Mouse (Mus musculus): Measurements from ENCODE around the gene Disc1. TPM values are rescaled to one million over a fixed set of nuclear protein-coding genes. Genes with fewer than 3 reads are reported as not detected.

Gene Disc1
- total and polyA plus RNA-seq, 3 experiments = not detected

- dilution Hi-C loops (cut with MboI; ENCODE audit: extremely low pct_ligation_motif_present, extremely low pct_unique_long_range_greater_than_20kb, low sequenced_read_pairs) = no loop called here
- H3K27me3 ChIP-seq (replicated peaks) = no peaks in the 10 kb centered on the region
- H3K4me1 ChIP-seq (ENCODE audit: control insufficient read depth in 1 of 2, insufficient read depth in 2 of 2) = peaks cover 3 to 7% of the 10 kb centered on the region in 2 experiments; a peak in 2 of 4 replicates
- H3K79me2 ChIP-seq (replicated peaks; ENCODE audit: control insufficient read depth, extremely low read depth, insufficient read depth, poor library complexity, severe bottlenecking) = no peaks in the 10 kb centered on the region
- H3K9ac ChIP-seq (ENCODE audit: insufficient read depth, low read depth) = no peak overlapping the region
- peak; percentile 65 for DNase-seq (ENCODE audit: extremely low read depth)
- H3K4me2 ChIP-seq (ENCODE audit: insufficient read depth, low read depth, poor library complexity, severe bottlenecking) = no peak overlapping the region
- no peak overlapping the region for H3K27ac ChIP-seq (ENCODE audit: insufficient read depth, low read depth)
- no peaks in the 10 kb centered on the region for H3K9me3 ChIP-seq (replicated peaks; ENCODE audit: low read length)
- peaks cover 55 to 88% of the 10 kb centered on the region in 2 experiments for H3K36me3 ChIP-seq (replicated peaks in 1 of 2; ENCODE audit: control insufficient read depth in 1 of 2, insufficient read depth in 1 of 2, low read length in 1 of 2)
- in situ Hi-C loops (cut with MboI; ENCODE audit: low pct_ligation_motif_present, low pct_unique_long_range_greater_than_20kb, low sequenced_read_pairs) = no loop called here
- no peak overlapping the region for H3K4me3 ChIP-seq (replicated peaks in 1 of 3; ENCODE audit: low read depth in 2 of 3, low read length in 2 of 3, poor library complexity in 1 of 3)
- TF ChIP-seq POLR2A (IDR thresholded peaks at IDR 0.05; ENCODE audit: low read depth, low read length) = no peak
- TF ChIP-seq RCOR1 (conservative IDR thresholded peaks at IDR 0.05; ENCODE audit: low read depth, low read length) = no peak
- TF ChIP-seq BHLHE40 (IDR thresholded peaks at IDR 0.05; ENCODE audit: low read depth, low read length) = no peak
- TF ChIP-seq CTCF (conservative IDR thresholded peaks at IDR 0.05 in 1 of 2, IDR thresholded peaks at IDR 0.05 in 1 of 2; ENCODE audit: low read depth in 2 of 2, low read length in 2 of 2) = peak; percentile 75 to 79
- no peak for TF ChIP-seq NRF1 (IDR thresholded peaks at IDR 0.05; ENCODE audit: low read depth, low read length)
- peak; percentile 42 for TF ChIP-seq RAD21 (IDR thresholded peaks at IDR 0.05; ENCODE audit: low read depth, low read length)
- TF ChIP-seq SMC3 (IDR thresholded peaks at IDR 0.05; ENCODE audit: low read depth, low read length) = peak; percentile 52
- no peak for TF ChIP-seq IRF4 (IDR thresholded peaks at IDR 0.05; ENCODE audit: low read depth, low read length)
Measured at GRCm38 (mm10) chr8:125034669-125035068, 19.3 kb upstream of the Disc1 start.

GRCm38 (mm10) chr8:125037081-125037480 is 16.9 kb upstream of the Disc1 start:
- Histone ChIP-seq H3K27ac (ENCODE audit: insufficient read depth, low read depth) (no peak overlapping the region), H3K36me3 (replicated peaks in 1 of 2; ENCODE audit: control insufficient read depth in 1 of 2, insufficient read depth in 1 of 2, low read length in 1 of 2) (peaks cover 38 to 79% of the 10 kb centered on the region in 2 experiments), H3K9ac (ENCODE audit: insufficient read depth, low read depth) (no peak overlapping the region), H3K9me3 (replicated peaks; ENCODE audit: low read length) (no peaks in the 10 kb centered on the region), H3K27me3 (replicated peaks) (no peaks in the 10 kb centered on the region), H3K4me3 (replicated peaks in 1 of 3; ENCODE audit: low read depth in 2 of 3, low read length in 2 of 3, poor library complexity in 1 of 3) (no peak overlapping the region), H3K4me1 (ENCODE audit: control insufficient read depth in 1 of 2, insufficient read depth in 2 of 2) (peaks cover 3 to 7% of the 10 kb centered on the region in 2 experiments; a peak in 2 of 4 replicates), H3K4me2 (ENCODE audit: insufficient read depth, low read depth, poor library complexity, severe bottlenecking) (no peak overlapping the region), H3K79me2 (replicated peaks; ENCODE audit: control insufficient read depth, extremely low read depth, insufficient read depth, poor library complexity, severe bottlenecking) (no peaks in the 10 kb centered on the region)
- dilution Hi-C loops (cut with MboI; ENCODE audit: extremely low pct_ligation_motif_present, extremely low pct_unique_long_range_greater_than_20kb, low sequenced_read_pairs) (no loop called here), in situ Hi-C loops (cut with MboI; ENCODE audit: low pct_ligation_motif_present, low pct_unique_long_range_greater_than_20kb, low sequenced_read_pairs) (no loop called here)
- TF ChIP-seq CHD1 (IDR thresholded peaks at IDR 0.05; ENCODE audit: low read depth, low read length) = no peak
- no peak for TF ChIP-seq NRF1 (IDR thresholded peaks at IDR 0.05; ENCODE audit: low read depth, low read length)
- no peak for TF ChIP-seq SIN3A (IDR thresholded peaks at IDR 0.05; ENCODE audit: low read length)
- TF ChIP-seq BHLHE40 (IDR thresholded peaks at IDR 0.05; ENCODE audit: low read depth, low read length) = no peak
- TF ChIP-seq ZNF384 (IDR thresholded peaks at IDR 0.05; ENCODE audit: low read depth, low read length) = no peak
- TF ChIP-seq JUND (conservative IDR thresholded peaks at IDR 0.05; ENCODE audit: low read depth, low read length) = no peak
- TF ChIP-seq MAX (IDR thresholded peaks at IDR 0.05; ENCODE audit: low read length) = no peak
- no peak for TF ChIP-seq ZKSCAN1 (IDR thresholded peaks at IDR 0.05; ENCODE audit: borderline replicate concordance, low read depth, low read length)
- DNase-seq (ENCODE audit: extremely low read depth) = no peak

GRCm38 (mm10) chr8:125038731-125039130 is 15.3 kb upstream of the Disc1 start:
- H3K9me3 ChIP-seq (replicated peaks; ENCODE audit: low read length) = no peaks in the 10 kb centered on the region
- in situ Hi-C loops (cut with MboI; ENCODE audit: low pct_ligation_motif_present, low pct_unique_long_range_greater_than_20kb, low sequenced_read_pairs) (no loop called here), dilution Hi-C loops (cut with MboI; ENCODE audit: extremely low pct_ligation_motif_present, extremely low pct_unique_long_range_greater_than_20kb, low sequenced_read_pairs) (no loop called here)
- no peak overlapping the region for H3K27ac ChIP-seq (ENCODE audit: insufficient read depth, low read depth)
- no peak overlapping the region for H3K4me3 ChIP-seq (replicated peaks in 1 of 3; ENCODE audit: low read depth in 2 of 3, low read length in 2 of 3, poor library complexity in 1 of 3)
- no peak for TF ChIP-seq IRF4 (IDR thresholded peaks at IDR 0.05; ENCODE audit: low read depth, low read length)
- TF ChIP-seq MAX (IDR thresholded peaks at IDR 0.05; ENCODE audit: low read length) = no peak
- no peak for TF ChIP-seq TCF12 (IDR thresholded peaks at IDR 0.05; ENCODE audit: low read depth, low read length)
- no peak for TF ChIP-seq CTCF (conservative IDR thresholded peaks at IDR 0.05 in 1 of 2, IDR thresholded peaks at IDR 0.05 in 1 of 2; ENCODE audit: low read depth in 2 of 2, low read length in 2 of 2)
- TF ChIP-seq SMC3 (IDR thresholded peaks at IDR 0.05; ENCODE audit: low read depth, low read length) = no peak
- no peak for TF ChIP-seq NRF1 (IDR thresholded peaks at IDR 0.05; ENCODE audit: low read depth, low read length)
- no peak overlapping the region for H3K4me2 ChIP-seq (ENCODE audit: insufficient read depth, low read depth, poor library complexity, severe bottlenecking)
- peaks cover 3 to 7% of the 10 kb centered on the region in 2 experiments; a peak in 2 of 4 replicates for H3K4me1 ChIP-seq (ENCODE audit: control insufficient read depth in 1 of 2, insufficient read depth in 2 of 2)
- peaks cover 24 to 68% of the 10 kb centered on the region in 2 experiments for H3K36me3 ChIP-seq (replicated peaks in 1 of 2; ENCODE audit: control insufficient read depth in 1 of 2, insufficient read depth in 1 of 2, low read length in 1 of 2)
- no peaks in the 10 kb centered on the region for H3K27me3 ChIP-seq (replicated peaks)
- DNase-seq (ENCODE audit: extremely low read depth) = no peak
- H3K9ac ChIP-seq (ENCODE audit: insufficient read depth, low read depth) = no peak overlapping the region
- H3K79me2 ChIP-seq (replicated peaks; ENCODE audit: control insufficient read depth, extremely low read depth, insufficient read depth, poor library complexity, severe bottlenecking) = no peaks in the 10 kb centered on the region
